Mouse (Mus musculus) olfactory bulb, adult 2 months (tissue): ENCODE results near the gene Sned1. TPM values are rescaled to one million over a fixed set of nuclear protein-coding genes. Genes with fewer than 3 reads are reported as not detected.
"Not testable (repeated sequence)": the region's sequence is repeated elsewhere in the genome, so short reads cannot be mapped to it uniquely, and the experiment has no call there.

Experiments used
- H3K27ac ChIP-seq: fragments of 200-500 bp; 2 replicates; pipeline ENCODE4 v1.5.1; 2012; ENCODE audit warnings: low read depth, low read length; ENCODE audit not compliant: insufficient read depth
- H3K4me1 ChIP-seq: fragments of 200-500 bp; 2 replicates; pipeline ENCODE4 v1.6.1; 2012; ENCODE audit warnings: low read length; ENCODE audit not compliant: control insufficient read depth, insufficient read depth
- H3K4me3 ChIP-seq: fragments of 200-500 bp; 2 replicates; pipeline ENCODE4 v1.5.1; 2012; ENCODE audit warnings: mild to moderate bottlenecking, low read depth, low read length, moderate library complexity; ENCODE audit not compliant: insufficient read depth
- CTCF ChIP-seq: fragments of 200-500 bp; IDR thresholded peaks from 2 replicates; pipeline ENCODE4 v1.5.1; 2012; ENCODE audit warnings: low read depth, mild to moderate bottlenecking, low read length, moderate library complexity; ENCODE audit not compliant: insufficient read depth
- POLR2A ChIP-seq: fragments of 200-500 bp; IDR thresholded peaks from 2 replicates; pipeline ENCODE4 v1.6.1; 2012; ENCODE audit warnings: mild to moderate bottlenecking, low read depth, low read length, moderate library complexity; ENCODE audit not compliant: insufficient read depth
- WGBS: fragments of 180-500 bp; shearing (Covaris S2); methylation state at CpG from one replicate; pipeline ENCODE4 v1.1.7; 2018; 5-methylcytosine and 5-hydroxymethylcytosine counted together
- polyA plus RNA-seq: library from polyadenylated mRNA; stranded (reverse); fragments of >200 nt; gene quantifications from 2 replicates; pipeline ENCODE4 v1.2.4, GENCODE M21; 2012; ENCODE audit warnings: low replicate concordance; ENCODE audit not compliant: missing spikeins, insufficient read depth, insufficient read length

Sned1 gene
- polyA plus RNA-seq = not detected in 2 replicates

DNA sequence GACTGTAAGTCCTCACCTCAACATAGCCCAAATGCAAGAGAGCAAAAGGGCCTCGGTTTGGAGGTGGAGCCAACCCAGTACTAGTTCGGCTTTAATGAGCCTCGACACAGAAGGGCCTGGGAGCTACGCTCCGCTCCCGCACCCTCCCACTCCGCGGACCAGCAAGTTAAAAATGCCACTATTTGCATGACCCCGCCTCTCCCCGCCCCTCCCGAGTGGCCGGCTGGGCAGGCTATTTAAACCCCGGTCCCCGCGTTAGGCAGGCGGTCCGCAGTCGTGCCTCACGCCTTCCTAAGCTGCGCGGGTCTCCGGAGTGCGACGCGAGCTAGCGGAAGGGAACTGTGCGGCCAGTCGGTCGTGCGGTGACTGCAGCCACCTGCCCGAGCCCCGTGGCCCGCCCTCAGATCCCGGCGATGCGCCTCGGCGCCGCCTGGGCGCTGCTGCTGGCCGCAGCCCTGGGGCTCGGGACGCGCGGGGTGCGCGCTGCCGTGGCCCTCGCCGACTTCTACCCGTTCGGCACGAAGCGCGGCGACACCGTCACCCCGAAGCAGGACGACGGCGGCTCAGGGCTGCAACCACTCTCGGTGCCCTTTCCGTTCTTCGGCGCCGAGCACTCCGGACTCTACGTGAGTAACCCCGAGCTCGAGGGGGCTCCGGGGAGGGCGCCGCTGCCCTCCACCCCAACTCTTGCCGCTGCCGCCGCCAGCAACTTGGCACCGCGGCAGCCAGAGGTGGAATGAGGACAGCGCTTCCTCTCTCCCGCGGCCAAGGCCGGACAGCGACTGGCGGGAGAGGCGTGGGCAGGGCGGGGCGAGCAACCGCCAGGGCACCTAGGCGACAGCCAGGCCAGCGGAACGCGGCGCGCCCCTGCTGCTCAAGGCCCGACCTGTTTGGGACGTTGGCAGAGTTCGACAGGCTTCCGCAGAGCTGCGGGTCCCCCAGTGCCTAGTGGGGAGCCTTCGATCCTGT lies at the start of gene Sned1:
Sned1 (plus strand) TSS at position 266 of the 969 bp plus-strand sequence.
- peaks cover 14% of the 10 kb centered on the region for H3K4me1 ChIP-seq
- no peak within 1 kb of the TSS for H3K27ac ChIP-seq
- 1% methylated on average over 99 of the region's 100 CpGs for WGBS
- H3K4me3 ChIP-seq = peak within 1 kb of the TSS; percentile 45
- TF ChIP-seq POLR2A = peak; percentile 33; the same call in 1 of the 2 replicates
- no peak for TF ChIP-seq CTCF

DNA sequence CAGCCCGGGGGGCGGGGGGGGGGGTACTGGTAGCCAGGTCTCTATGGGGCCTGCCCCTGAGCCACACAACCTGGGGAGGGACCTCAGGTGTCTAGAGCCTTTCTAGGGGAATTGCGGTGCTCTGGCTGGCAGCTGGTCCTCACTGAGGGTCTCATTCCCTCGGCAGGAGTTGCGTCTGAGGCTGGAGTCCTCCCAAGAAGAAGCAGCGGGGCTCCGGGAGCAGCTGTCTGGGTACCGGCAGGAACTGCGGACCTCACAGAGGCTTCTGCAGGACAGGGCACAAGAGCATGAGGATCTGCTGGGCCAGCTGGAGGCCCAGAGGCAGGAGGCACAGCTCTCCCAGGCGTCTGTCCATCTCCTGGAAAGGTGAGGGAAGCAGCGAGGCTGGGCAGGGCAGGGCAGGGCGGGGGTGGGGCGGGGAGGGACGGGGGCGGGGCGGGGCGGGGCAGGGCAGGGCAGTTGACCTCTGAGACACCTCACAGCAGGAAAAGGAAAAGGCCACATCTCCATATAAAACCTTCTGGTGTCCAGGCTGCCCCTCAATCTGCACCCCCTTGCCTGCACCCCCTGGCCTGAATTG lies 44.8 kb upstream of the Sned1 start:
- no peaks in the 10 kb centered on the region for H3K4me1 ChIP-seq
- no peak overlapping the region for H3K27ac ChIP-seq
- TF ChIP-seq POLR2A = no peak
- TF ChIP-seq CTCF = no peak
- 32% methylated on average over 11 of the region's 17 CpGs for WGBS
- no peak overlapping the region for H3K4me3 ChIP-seq

DNA sequence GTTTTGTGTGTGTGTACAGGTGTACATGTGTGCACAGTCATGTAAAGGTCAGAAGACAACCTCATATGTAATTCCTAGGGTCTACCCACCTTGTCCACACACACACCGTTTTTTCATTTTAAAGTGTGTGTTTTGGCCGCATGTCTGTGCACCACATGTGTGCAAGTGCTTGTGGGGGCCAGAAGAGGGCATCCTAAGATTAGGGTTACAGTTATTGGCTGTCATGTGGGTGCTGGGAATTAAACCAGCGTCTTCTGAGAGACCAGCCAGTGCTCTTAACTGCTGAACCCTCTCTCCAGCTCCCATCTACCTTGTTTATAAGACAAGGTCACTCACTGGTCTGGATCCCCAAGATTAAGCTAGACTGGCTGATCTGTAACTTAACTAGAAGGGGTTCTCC lies 40.7 kb upstream of the Sned1 start:
- no peak overlapping the region for H3K27ac ChIP-seq
- WGBS = 89% methylated on average over 3 of the region's 3 CpGs

DNA sequence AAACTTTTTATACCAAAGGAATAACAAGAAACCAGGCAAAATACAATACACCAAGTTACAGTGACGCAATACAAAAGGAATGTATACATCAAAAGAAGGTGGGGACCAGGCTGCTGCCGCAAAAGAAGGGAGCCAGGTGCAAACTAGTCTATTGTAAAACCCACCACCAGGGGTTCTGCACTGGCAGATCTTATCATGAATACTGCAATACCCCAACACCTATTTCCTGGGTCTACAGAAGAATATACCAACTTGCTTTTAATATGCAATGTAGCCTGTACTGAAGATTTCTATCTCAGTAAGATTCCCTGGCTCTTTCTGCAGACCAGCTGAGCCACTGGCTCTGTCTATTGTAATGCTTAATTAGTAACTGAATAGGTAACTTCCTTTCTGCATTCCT lies 38.2 kb upstream of the Sned1 start:
- H3K27ac ChIP-seq, H3K4me3 ChIP-seq, H3K4me1 ChIP-seq: not testable (repeated sequence)
- WGBS = 83% methylated on average over 2 of the region's 2 CpGs

More for the DNA sequence above, 40.7 kb upstream of the Sned1 start:
- TF ChIP-seq POLR2A = no peak
- TF ChIP-seq CTCF = no peak
- Histone ChIP-seq H3K4me3 (no peak overlapping the region), H3K4me1 (no peaks in the 10 kb centered on the region)

DNA sequence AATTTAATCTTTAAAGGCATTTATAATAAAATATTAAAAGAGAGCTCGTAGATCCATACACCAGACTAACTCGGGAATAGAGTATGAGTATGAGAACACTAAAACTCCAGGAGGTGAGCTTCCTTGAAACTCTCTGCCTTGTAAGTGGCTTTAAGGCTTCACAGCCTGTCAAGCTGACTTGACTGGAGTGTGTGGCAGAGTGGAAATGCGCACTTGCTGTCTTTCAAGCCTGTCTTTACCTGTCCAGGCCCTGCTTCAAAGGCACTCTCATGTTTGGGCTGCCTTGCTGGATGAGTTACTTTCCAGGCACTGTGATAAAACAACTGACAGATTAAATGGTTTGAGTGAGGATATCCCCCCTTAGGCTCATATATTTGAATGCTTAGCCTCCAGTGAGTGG lies 37.7 kb upstream of the Sned1 start:
- H3K4me1 ChIP-seq = no peaks in the 10 kb centered on the region
- TF ChIP-seq CTCF (no peak), POLR2A (no peak)
- no peak overlapping the region for H3K27ac ChIP-seq
- 88% methylated on average over 3 of the region's 3 CpGs for WGBS
- H3K4me3 ChIP-seq = no peak overlapping the region

DNA sequence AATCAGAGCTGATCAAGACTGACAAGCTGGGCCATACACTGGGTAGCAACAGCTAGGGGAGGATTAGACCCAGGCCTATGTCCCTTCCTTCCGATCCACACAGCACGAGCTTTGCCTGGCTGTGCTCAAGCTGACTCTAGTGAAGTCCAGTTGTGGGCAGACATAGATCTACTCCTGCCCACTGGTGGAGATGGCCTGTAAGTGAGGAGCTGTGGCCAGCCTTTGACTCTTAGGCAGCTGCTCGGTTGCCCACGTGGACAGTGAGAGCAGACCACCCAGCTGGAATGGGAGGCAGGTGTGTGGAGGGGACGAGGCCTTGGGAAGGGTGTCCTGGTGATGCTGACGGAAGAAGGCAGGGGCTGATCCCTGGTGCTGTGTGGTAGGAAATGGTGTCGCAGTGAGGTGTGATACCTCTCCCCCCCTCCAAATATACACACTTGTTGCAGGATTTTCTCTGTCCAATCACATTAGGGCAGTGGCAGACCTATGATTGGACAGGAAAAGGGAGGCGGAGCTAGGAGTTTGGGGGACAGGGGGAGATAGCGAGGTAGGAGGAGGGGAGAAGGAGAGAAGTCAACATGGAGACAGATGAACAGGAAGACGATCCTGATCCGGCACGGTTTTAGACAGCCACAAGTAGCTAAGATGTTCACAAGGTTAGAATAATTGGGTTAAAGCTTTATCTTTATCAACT lies 29.2 kb upstream of the Sned1 start:
- Histone ChIP-seq H3K27ac (no peak overlapping the region), H3K4me3 (no peak overlapping the region), H3K4me1 (peaks cover 25% of the 10 kb centered on the region)
- TF ChIP-seq POLR2A (no peak), CTCF (no peak)
- WGBS = 82% methylated on average over 12 of the region's 12 CpGs

DNA sequence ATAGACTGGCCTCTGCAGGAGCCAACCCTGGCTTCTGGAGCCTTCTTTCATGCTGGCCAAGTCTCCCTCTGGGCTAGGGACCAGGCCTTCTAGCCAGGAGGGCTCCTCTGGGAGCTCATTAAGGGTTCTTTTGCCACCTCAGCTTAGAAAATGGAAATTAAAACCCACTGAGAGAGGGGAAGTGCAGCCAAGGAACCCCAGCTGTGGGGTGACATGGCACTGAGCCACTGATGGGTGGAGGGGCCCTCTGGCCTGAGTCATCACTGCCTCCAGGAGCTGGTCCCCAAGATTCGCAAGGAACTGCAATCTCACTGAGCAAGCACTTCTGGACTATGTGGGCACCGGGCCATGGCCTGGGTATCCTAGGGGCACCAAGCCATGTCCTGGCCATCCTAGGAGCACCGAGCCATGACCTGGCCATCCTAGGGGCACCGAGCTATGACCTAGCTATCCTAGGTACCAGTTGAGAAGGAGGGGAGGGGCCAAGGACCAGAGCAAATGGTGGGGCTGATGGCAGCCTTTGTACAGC lies 28.0 kb upstream of the Sned1 start:
- no peak overlapping the region for H3K27ac ChIP-seq
- H3K4me1 ChIP-seq = peaks cover 28% of the 10 kb centered on the region
- no peak overlapping the region for H3K4me3 ChIP-seq
- 60% methylated on average over 4 of the region's 4 CpGs for WGBS
- TF ChIP-seq POLR2A (no peak), CTCF (no peak)

DNA sequence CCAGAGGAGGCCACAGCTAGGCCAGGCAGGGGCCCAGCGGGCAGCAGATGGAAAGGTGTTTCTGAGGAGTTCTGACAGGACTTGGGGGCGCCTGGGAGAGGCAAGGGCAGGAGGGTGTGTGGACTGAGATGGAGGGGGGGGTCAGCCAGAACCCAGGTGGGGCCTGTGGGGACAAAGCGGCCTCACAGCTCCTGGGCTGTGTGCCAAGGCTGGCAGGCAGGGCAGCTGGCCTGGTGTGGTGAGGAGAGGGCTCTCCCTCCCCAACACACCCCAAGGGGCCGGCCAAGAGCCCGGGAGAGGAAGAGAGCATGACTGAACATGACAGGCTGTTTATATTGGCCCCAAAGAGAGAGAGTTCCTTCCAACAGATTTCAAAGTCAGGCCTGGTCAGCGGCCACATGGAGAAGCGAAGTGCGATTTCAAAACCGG lies 25.4 kb upstream of the Sned1 start:
- H3K4me3 ChIP-seq = no peak overlapping the region
- TF ChIP-seq POLR2A = no peak
- no peak for TF ChIP-seq CTCF
- no peak overlapping the region for H3K27ac ChIP-seq
- WGBS = 29% methylated on average over 9 of the region's 9 CpGs
- peaks cover 33% of the 10 kb centered on the region for H3K4me1 ChIP-seq
